Mouse (Mus musculus) gastrocnemius, postnatal 36 days (tissue): ENCODE results near the gene Polr2e. TPM values are rescaled to one million over a fixed set of nuclear protein-coding genes. Genes with fewer than 3 reads are reported as not detected.

ENCODE experiments used
- DNase-seq, 2 experiments: peaks; one replicate each; pipeline ENCODE4 v3.0.0; 2022
- intact Hi-C: fragments of 180-260 bp; cut with DNase I; formaldehyde crosslinking; loops from one replicate; pipeline ENCODE4 v1.15.1; 2025
- total RNA-seq, 2 experiments: library from RNA; stranded (reverse); gene quantifications; 2 replicates each; pipeline ENCODE4 v1.2.3; 2021

Polr2e gene
- total RNA-seq, 2 experiments from 2014 or later = 36.0 to 42.5 TPM

DNA sequence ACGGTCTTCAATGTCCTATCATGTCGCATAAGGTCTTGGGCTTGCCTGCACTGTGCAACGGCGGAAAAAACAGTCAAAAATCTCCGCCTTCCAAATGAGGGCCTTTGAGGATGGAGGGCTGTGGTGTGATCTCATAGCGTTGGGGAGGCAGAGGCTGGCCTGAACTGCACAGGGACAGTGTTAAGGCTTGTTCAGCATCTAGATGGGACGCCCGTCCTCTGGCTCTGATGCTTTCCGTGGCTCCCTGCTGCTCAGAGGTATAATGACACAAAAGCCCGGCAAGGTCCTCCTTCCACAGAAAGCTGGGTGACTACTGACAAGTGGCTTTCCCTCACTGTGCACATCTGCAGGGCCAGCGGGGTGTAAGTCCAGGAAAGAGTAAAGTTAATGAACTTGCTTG is 19.4 kb downstream of the Polr2e start:
- no peak for DNase-seq
- intact Hi-C loops = no loop called here

GRCm38 (mm10) chr10:80019471-80020131 is 20.0 kb downstream of the Polr2e start:
- DNase-seq = no peak
- intact Hi-C loops = no loop called here

DNA sequence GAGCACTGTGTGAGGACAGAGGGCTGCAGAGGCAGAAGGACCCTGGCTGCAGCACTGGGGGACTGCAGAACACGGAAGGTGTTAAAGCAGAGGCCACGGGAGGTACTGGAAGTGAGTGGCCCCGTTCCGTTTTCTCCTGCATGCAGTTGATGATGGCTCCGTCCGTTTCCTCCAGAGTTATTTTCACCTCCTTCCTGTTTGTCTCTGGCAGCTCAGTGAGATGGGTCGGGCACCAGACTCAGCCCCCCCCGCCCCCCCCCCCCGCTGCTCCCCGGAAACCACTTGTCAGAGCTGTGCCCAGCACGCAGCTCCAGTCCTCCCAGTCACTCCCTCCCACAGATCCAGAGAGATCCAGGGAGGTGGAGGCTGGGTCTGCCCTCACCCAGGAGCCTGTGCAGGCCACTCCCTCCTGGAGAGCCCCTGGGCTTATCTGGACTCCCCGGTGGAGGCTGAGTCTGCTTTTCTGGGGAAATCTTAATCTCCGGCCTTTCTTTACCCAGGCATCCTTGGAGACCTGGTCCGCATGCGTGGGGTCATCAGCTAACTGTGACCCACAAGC is 20.8 kb downstream of the Polr2e start:
- no peak for DNase-seq
- intact Hi-C loops = no loop called here

- DNase-seq = no peak
- intact Hi-C loops = no loop called here
Measured at GRCm38 (mm10) chr10:80017771-80018170, 21.8 kb downstream of the Polr2e start.

DNA sequence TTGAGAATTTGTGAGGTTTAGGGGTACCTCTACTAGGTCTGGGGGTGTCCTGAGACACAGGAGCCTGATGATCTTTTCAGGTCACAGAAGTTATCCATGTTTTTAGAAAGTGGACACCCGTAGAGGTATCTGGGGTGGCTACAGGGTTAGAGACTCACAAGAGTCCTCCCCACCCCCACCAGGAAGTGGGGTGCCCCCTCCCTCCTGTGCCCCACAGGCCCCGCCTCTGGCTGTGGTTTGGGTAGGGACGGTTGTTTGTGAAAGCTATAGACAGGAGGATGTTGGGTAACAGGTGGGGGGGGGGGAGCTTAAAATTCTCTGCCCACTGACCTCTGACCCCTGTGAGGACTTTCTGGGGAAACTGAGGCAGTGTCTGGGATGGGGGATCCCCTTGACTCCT is 22.2 kb downstream of the Polr2e start:
- DNase-seq = no peak
- intact Hi-C loops = no loop called here

- no peak for DNase-seq
- intact Hi-C loops = no loop called here
Measured at GRCm38 (mm10) chr10:80016931-80017330, 22.7 kb downstream of the Polr2e start.

DNA sequence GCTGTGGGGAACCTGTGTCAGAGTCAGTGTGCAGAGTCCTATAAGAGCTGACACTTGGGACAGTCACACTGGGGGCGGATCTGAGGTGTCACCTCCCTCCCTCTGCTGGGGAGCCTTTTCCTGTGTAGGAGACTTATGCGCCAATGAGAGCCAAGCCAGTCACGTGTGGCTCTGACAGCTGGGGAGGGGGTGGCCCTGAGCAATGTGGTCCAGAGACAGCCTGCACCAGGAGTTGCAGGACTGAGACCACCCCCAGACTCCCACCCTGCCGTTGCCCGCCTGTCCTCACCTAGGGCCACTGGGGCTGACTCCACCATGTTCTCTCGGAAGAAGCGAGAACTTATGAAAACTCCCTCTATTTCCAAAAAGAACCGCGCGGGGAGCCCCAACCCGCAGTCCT is 23.1 kb downstream of the Polr2e start, which contains the start of gene Arhgap45:
Arhgap45 (plus strand) TSS at position 143 of the 400 bp plus-strand sequence.
- no peak for DNase-seq
- intact Hi-C loops = no loop called here

DNA sequence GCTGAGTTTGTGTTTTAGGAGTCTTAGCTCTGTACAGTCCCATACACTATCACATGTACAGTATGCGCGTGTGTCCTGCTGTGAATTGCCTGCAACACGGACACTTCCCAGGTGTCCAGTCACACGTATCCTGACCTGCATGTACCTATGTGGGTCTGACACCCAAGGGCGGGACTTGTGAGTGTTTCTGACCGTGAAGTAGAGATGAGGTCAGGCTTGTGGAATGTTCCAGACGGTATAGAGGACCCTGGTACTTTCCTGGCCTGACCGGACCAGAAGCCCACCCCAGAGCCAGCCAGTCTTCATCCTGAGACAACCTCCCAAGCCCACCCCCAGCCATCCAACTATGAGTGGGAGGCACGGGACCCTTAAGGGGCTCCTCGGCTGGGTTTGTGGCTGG is 24.0 kb downstream of the Polr2e start:
- intact Hi-C loops = no loop called here
- DNase-seq = no peak

GRCm38 (mm10) chr10:80014484-80015290 is 24.9 kb downstream of the Polr2e start:
- intact Hi-C loops = no loop called here
- no peak for DNase-seq

DNA sequence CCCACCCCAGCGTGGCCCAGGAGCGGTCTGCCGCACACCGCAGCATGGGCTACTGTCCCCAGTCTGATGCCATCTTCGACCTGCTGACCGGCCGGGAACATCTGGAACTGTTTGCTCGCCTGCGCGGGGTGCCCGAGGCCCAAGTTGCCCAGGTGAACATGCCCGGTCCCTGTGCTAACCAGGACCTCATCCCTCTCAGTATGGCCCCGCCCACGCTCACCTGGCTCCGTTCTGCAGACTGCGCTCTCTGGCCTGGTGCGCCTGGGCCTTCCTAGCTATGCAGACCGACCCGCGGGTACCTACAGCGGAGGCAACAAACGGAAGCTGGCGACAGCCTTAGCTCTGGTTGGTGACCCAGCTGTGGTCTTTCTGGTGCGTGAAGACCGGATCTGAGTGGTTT is 26.0 kb downstream of the Polr2e start:
- no peak for DNase-seq
- intact Hi-C loops = no loop called here

DNA sequence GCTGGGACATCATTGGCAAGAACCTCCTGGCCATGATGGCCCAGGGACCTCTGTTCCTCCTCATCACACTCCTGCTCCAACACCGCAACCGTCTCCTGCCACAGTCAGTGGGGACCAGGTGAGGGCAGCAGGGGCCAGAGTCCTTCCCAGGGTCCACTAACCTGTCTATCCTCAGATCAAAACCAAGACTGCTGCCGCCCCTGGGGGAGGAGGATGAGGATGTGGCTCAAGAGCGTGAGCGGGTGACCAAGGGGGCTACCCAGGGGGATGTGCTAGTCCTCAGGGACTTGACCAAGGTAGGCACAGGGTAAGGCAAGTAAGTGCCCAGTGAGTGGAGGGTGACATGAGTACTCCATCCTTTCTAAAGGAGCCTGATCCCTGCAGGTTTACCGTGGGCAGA is 27.9 kb downstream of the Polr2e start:
- intact Hi-C loops = no loop called here
- no peak for DNase-seq

DNA sequence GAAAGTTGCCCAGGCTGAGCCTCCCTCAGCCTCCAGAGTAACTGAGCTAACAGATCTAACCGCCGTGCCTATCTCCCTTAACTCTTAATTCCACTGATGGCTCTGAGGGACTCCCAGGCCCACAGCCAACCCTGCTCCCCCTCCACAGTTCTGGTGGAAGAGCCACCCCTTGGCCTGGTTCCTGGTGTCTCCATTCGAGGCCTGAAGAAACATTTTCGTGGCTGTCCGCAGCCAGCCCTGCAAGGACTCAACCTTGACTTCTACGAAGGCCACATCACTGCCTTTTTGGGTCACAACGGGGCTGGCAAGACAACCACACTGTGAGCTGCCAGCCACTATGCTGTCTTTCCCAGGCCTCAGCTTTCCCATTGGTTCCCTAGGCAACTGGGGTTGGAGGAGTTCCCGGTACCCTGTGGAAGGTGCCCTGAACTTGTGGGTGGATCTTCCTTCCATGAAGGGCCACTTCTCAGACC is 35.3 kb downstream of the Polr2e start:
- no peak for DNase-seq
- intact Hi-C loops = no loop called here

GRCm38 (mm10) chr10:80003374-80004232 is 36.0 kb downstream of the Polr2e start:
- no peak for DNase-seq
- intact Hi-C loops = no loop called here

- DNase-seq = no peak
- intact Hi-C loops = no loop called here
Measured at GRCm38 (mm10) chr10:80002829-80003228, 36.8 kb downstream of the Polr2e start.

DNA sequence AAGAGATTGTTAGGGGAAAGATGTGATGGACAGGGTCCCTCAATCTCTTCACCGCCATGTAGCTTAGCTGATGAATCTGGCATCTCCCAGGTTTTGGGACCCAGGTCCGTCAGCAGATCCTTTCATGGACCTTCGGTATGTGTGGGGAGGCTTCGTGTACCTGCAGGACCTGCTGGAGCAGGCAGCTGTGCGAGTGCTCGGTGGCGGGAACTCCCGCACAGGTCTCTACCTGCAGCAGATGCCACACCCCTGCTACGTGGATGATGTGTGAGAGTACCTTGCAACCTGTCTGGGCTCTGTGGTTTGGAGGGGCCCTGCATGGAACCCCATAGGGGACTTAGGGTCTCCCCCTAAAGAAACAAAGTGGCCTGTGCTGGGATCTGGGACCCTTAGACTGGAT is 37.6 kb downstream of the Polr2e start:
- DNase-seq = no peak
- intact Hi-C loops = no loop called here

- intact Hi-C loops = no loop called here
- DNase-seq = no peak
Measured at GRCm38 (mm10) chr10:79997819-79998218, 41.8 kb downstream of the Polr2e start.

DNA sequence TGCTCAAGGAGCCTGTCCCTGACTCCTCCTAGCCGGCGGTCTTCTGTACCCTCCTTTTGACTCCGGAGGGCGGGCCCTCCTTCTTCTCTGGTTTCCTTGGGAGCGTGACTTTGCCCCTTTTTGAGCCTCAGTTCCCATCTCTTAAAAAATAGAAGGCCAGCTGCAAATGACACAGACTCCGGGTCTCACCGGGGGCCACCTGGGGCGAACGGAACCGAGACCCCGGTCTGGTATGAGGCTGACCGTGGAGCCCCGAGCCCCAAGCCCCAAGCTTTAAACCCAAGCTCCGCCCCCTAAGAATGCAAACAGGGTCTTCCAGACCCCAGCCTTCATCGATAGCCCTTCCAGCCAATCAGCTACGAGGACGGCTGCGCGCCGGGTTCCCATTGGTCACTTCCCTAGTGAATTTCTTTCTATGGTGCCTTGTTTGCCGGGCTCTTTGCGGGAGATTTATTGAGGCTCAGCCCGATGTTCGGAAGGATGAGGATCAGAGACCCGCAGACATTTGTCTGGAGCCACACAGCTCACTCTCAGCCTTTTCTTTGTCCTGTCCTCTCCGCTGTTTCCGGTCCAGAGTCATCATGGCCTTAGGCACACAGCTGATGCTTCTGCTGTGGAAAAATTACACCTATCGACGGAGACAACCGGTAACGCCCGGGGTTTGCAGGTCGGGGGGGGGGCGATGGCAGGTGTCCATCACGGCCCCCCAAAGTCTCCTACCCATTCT is 42.4 kb downstream of the Polr2e start:
- DNase-seq = peak in 1 of 2 experiments; percentile 46
- intact Hi-C loops = no loop called here

DNA sequence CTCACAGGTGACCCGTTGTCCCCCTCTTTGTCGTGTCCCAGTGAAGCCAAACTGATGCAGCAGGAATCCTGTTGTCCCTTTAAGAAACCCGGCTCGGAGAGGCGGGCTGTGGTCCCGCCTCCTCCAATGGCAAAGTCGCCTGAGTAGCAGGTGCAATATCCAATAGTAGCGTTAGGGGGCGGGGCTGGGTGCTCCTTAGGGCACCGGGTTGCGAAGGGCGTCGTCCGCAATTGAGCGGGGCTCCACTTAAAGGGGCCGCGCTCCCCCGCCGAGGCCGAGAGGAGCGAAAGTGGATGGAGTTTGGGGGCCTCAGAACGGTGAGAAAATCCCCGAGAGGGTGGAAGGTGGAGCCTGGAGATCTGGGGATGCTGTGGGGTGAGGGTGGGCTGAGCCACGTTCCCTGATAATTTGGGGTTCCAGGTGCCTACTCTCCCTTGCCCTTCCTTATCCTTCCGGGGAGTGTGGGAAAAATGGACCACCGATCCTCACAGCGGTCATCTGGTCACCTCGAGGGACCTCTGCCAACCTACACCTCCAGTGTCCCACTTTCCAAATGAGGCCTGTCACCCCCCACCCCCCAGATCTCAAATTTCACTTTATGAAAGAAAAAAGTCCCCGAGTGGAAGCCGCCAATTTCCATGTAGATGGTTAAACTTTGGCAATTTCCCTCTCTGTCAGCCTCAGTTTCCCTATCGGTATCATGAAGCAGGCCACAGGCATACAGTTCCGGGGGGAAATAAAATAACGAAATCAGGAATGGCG is 43.1 kb downstream of the Polr2e start, which contains the start of gene Abca7:
Abca7 (plus strand) TSS at position 223 of the 762 bp plus-strand sequence.
- intact Hi-C loops = no loop called here
- peak; percentile 96 to 98 for DNase-seq

DNA sequence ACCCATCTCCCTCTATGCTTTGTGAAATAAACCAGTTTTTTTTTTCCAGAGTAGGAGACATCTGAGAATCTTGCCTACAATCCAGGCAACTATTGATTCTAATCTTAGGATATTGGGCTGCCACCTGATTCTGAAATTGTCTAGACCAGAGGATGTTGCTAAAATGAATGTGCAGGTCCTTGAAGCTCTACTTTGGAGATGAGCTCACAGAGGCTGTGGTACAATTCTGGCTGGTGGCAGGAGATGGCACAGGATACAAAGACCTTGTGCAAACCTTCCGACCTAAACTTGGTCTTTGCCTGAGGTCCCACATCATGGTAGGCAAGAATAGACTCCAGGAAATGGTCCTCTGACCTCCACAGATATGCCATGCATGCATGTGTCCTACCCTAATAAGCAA is 44.0 kb downstream of the Polr2e start:
- intact Hi-C loops = no loop called here

More for the DNA sequence above, 44.0 kb downstream of the Polr2e start:
- DNase-seq = no peak
